Mouse (Mus musculus): ENCODE measurements around the gene Slc9a4.

DNA sequence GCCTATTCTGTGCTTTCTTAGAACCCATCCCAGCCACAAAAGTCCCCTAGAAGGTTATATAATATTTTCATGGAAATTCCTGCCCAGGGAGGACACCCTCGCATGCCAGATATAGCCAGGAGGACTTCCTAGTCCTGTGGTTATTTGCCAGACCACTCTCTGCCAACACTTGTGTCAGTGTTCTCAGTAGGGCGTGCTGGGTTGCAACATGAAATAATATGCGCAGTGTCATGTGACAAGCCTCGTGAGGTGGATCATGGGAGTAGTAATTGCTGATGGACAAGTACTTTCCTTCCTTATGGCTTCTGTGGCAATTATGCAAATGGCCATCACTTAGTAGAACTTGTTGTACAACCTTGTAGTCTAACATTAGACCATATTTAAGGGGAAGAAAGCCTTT lies 11.1 kb downstream of the Slc9a4 start:
- TF ChIP-seq POLR2A (IDR thresholded peaks at IDR 0.05; ENCODE audit: low read depth, low read length): no peak
- TF ChIP-seq CTCF (IDR thresholded peaks at IDR 0.05; ENCODE audit: extremely low read depth, insufficient read length, insufficient replicate concordance, low read depth, low read length): no peak

Measured in small intestine, adult 2 months (tissue).